Mouse (Mus musculus): ENCODE results near the gene Alyref.

- TF ChIP-seq CTCF (IDR thresholded peaks at IDR 0.05; ENCODE audit: control insufficient read depth, insufficient read depth, insufficient read length) = no peak
- no peak for TF ChIP-seq USF1 (IDR thresholded peaks at IDR 0.05; ENCODE audit: low read depth)
- TF ChIP-seq MYOG (IDR thresholded peaks at IDR 0.05; ENCODE audit: control insufficient read depth, extremely low read depth, insufficient read length) = no peak
- TF ChIP-seq CEBPB (IDR thresholded peaks at IDR 0.05; ENCODE audit: low read depth) = no peak
These were observed 15.4 kb upstream of the Alyref start for GRCm38 (mm10) chr11:120613481-120613972.
